In genomic region chr4:155245770-155246492, GRCm38 (mm10) we compare ENCODE assay signal across 11 mouse cellular contexts. TPM values are rescaled to one million over a fixed set of nuclear protein-coding genes. Genes with fewer than 3 reads are reported as not detected.
DNase-seq lines count a peak whose midpoint lies in the region; ATAC-seq and TF ChIP-seq lines count a peak whose summit lies in the region.
"Had no signal": no experiment of that assay in that cellular context is flagged by ENCODE, and none has a peak within 500 bp of the region (broad histone marks: within the 10 kb centered on the region; RNA-seq: fewer than 3 reads in every experiment).

No protein-coding gene starts in this region.

- H3K36me3 ChIP-seq in forebrain, embryonic 14.5 days (ENCODE audit: control insufficient read depth, insufficient read depth, low read length), result no peaks in the 10 kb centered on the region
- H3K36me3 ChIP-seq in forebrain, embryonic 13.5 days (ENCODE audit: poor library complexity, severe bottlenecking), result no peaks in the 10 kb centered on the region
- H3K36me3 ChIP-seq: hindbrain, embryonic 15.5 days had no signal

- no peak for ATAC-seq in forebrain, embryonic 14.5 days
- ATAC-seq in forebrain, embryonic 13.5 days, result no peak

- H3K4me3 ChIP-seq in forebrain, embryonic 14.5 days (ENCODE audit: low read depth, low read length), result no peak overlapping the region
- H3K4me3 ChIP-seq in forebrain, embryonic 13.5 days, result no peak overlapping the region
- no peak overlapping the region for H3K4me3 ChIP-seq in left cerebral cortex, adult 2 months
- H3K4me3 ChIP-seq: heart, adult 2 months; hindbrain, embryonic 15.5 days had no signal

- H3K4me1 ChIP-seq in forebrain, embryonic 14.5 days (ENCODE audit: control insufficient read depth, insufficient read depth, low read length), result peaks cover 4% of the 10 kb centered on the region; the same call in 1 of the 2 replicates
- peaks cover 13% of the 10 kb centered on the region for H3K4me1 ChIP-seq in forebrain, embryonic 13.5 days

- no peaks in the 10 kb centered on the region for H3K27me3 ChIP-seq in forebrain, embryonic 14.5 days (replicated peaks; ENCODE audit: control insufficient read depth, insufficient read depth, low read length)
- no peaks in the 10 kb centered on the region for H3K27me3 ChIP-seq in forebrain, embryonic 13.5 days
- H3K27me3 ChIP-seq: hindbrain, embryonic 15.5 days had no signal

- no peak overlapping the region for H3K4me2 ChIP-seq in forebrain, embryonic 14.5 days (ENCODE audit: low read length)
- H3K4me2 ChIP-seq in forebrain, embryonic 13.5 days, result no peak overlapping the region
- H3K4me2 ChIP-seq: hindbrain, embryonic 15.5 days had no signal

- H3K27ac ChIP-seq in forebrain, embryonic 14.5 days (ENCODE audit: low read depth, low read length), result 0 out of 2 replicates have a peak overlapping the region, but pooled peaks have one; percentile 17
- no peak overlapping the region for H3K27ac ChIP-seq in forebrain, embryonic 13.5 days
- H3K27ac ChIP-seq in left cerebral cortex, adult 2 months, result peak overlapping the region; percentile 69
- H3K27ac ChIP-seq: heart, adult 2 months had no signal

- H3K9me3 ChIP-seq in forebrain, embryonic 14.5 days (replicated peaks; ENCODE audit: control insufficient read depth, low read length), result no peaks in the 10 kb centered on the region
- H3K9me3 ChIP-seq in forebrain, embryonic 13.5 days (replicated peaks), result no peaks in the 10 kb centered on the region
- H3K9me3 ChIP-seq: hindbrain, embryonic 15.5 days had no signal

- 74% methylated on average over 6 of the region's 6 CpGs for WGBS in forebrain, embryonic 14.5 days
- WGBS in forebrain, embryonic 13.5 days, result 78% methylated on average over 6 of the region's 6 CpGs

- TF ChIP-seq CTCF in left cerebral cortex, adult 2 months (IDR thresholded peaks at IDR 0.05), result no peak

- intact Hi-C loops in left cerebral cortex, adult 2 months (cut with DNase I), result no loop called here

- H3K9ac ChIP-seq in forebrain, embryonic 14.5 days (ENCODE audit: low read length), result peak overlapping the region; percentile 17; the same call in 1 of the 2 replicates
- no peak overlapping the region for H3K9ac ChIP-seq in forebrain, embryonic 13.5 days
- H3K9ac ChIP-seq: hindbrain, embryonic 15.5 days had no signal

- DNase-seq in forebrain, embryonic 14.5 days (ENCODE audit: low spot score), result no peak
- DNase-seq in left cerebral cortex, adult 2 months (ENCODE audit: extremely low spot score in 1 of 2, low spot score in 2 of 2), result no peak
- DNase-seq in left cerebral cortex, adult 8-10 months (ENCODE audit: low spot score in 2 of 2), result no peak
- peak; percentile 48 for DNase-seq in adipocyte (ENCODE audit: low spot score)
- peak; percentile 73 for DNase-seq in kidney, postnatal 14 days
- DNase-seq in MN1 (ENCODE audit: low spot score), result no peak
- no peak for DNase-seq in ovary, postnatal 10 days (ENCODE audit: low spot score)
- DNase-seq: adrenal gland, postnatal 36 days had no signal

RNA-seq across cellular contexts. Expression of gene Faap20, which starts 3.7 kb away (rescaled TPM):
- 81.2 and 87.4 TPM in 2 replicates for polyA plus RNA-seq in forebrain, embryonic 14.5 days (2014; fragmentation: Nextera tagmentation; extraction: Ambion mirVana)
- 90.3 and 93.2 TPM in 2 replicates for polyA plus RNA-seq in forebrain, embryonic 13.5 days (2015; fragmentation: Nextera tagmentation; extraction: Ambion mirVana)
- total RNA-seq in left cerebral cortex, adult 2 months (2021), result 10 to 100 TPM; 25.9 to 28.8 TPM
- total RNA-seq in left cerebral cortex, adult 8-10 months (2022), result 10 to 100 TPM; 32.7 to 37.6 (median 34.4) TPM

RNA-seq across cellular contexts. Expression of gene Ski, which starts 23.5 kb away (rescaled TPM):
- 16.2 and 17.1 TPM in 2 replicates for polyA plus RNA-seq in forebrain, embryonic 14.5 days (2014; fragmentation: Nextera tagmentation; extraction: Ambion mirVana)
- 11.3 and 12.0 TPM in 2 replicates for polyA plus RNA-seq in forebrain, embryonic 13.5 days (2015; fragmentation: Nextera tagmentation; extraction: Ambion mirVana)
- 100 to 1,000 TPM; 113 to 119 TPM for total RNA-seq in left cerebral cortex, adult 2 months (2021)
- 100 to 1,000 TPM; 118 to 126 (median 121) TPM for total RNA-seq in left cerebral cortex, adult 8-10 months (2022)

Comparison
In these comparisons a context has a peak if more than half of its experiments do, and no peak if none do; other contexts are left out.
1. DNase-seq: peak in adipocyte (single experiment) and kidney, postnatal 14 days (single experiment); none in forebrain, embryonic 14.5 days (single experiment), left cerebral cortex, adult 2 months (0 of 2), left cerebral cortex, adult 8-10 months (0 of 2), MN1 (single experiment) and ovary, postnatal 10 days (single experiment).